Mouse (Mus musculus) MEL (cell line): ENCODE data around the gene Smco1. TPM values are rescaled to one million over a fixed set of nuclear protein-coding genes. Genes with fewer than 3 reads are reported as not detected.
"Not testable (repeated sequence)": the region's sequence is repeated elsewhere in the genome, so short reads cannot be mapped to it uniquely, and the experiment has no call there.

Source experiments
- DNase-seq: peaks from one replicate; pipeline ENCODE4 v3.0.0; 2011; ENCODE audit warnings: low read depth, low spot score
- H3K27ac ChIP-seq: 2 replicates; pipeline ENCODE4 v1.5.1; 2012; ENCODE audit warnings: low read depth, mild to moderate bottlenecking, control low read depth, low read length, moderate library complexity; ENCODE audit not compliant: control insufficient read depth
- H3K27me3 ChIP-seq, 2 experiments: fragments of 150-350 bp in 1 of 2; sonication (generic) in 1 of 2; 2 replicates each; pipeline ENCODE4 v1.6.1; 2012; ENCODE audit warnings: low read length in 2 of 2, mild to moderate bottlenecking in 2 of 2, improper control_type of control experiment in 1 of 2, moderate library complexity in 1 of 2; ENCODE audit not compliant: insufficient read depth in 2 of 2, control insufficient read depth in 1 of 2
- H3K36me3 ChIP-seq, 2 experiments: 2 replicates each; pipeline ENCODE4 v1.6.1; 2012 to 2014; ENCODE audit warnings: low read length in 2 of 2, improper control_type of control experiment in 1 of 2, inconsistent platforms in 1 of 2, mild to moderate bottlenecking in 1 of 2; ENCODE audit not compliant: insufficient read depth in 2 of 2, control insufficient read depth in 1 of 2
- H3K4me1 ChIP-seq, 2 experiments: fragments of 150-350 bp in 1 of 2; sonication (generic) in 1 of 2; 2 replicates each; pipeline ENCODE4 v1.6.1; 2012; ENCODE audit warnings: low read length in 2 of 2, improper control_type of control experiment in 1 of 2, mild to moderate bottlenecking in 1 of 2; ENCODE audit not compliant: insufficient read depth in 2 of 2, control insufficient read depth in 1 of 2
- H3K4me3 ChIP-seq, 2 experiments: fragments of 150-350 bp in 1 of 2; sonication (generic) in 1 of 2; 2 replicates each; pipeline ENCODE4 v1.5.1; 2012; ENCODE audit warnings: low read depth in 2 of 2, low read length in 2 of 2, mild to moderate bottlenecking in 2 of 2, moderate library complexity in 2 of 2, control low read depth in 1 of 2, improper control_type of control experiment in 1 of 2; ENCODE audit not compliant: control insufficient read depth in 1 of 2, insufficient read depth in 1 of 2
- H3K79me2 ChIP-seq: 2 replicates; pipeline ENCODE4 v1.6.1; 2012; ENCODE audit warnings: mild to moderate bottlenecking, low read length, moderate library complexity; ENCODE audit not compliant: control insufficient read depth, poor library complexity, insufficient read depth
- H3K9ac ChIP-seq: 2 replicates; pipeline ENCODE4 v1.6.1; 2012; ENCODE audit warnings: low read depth, mild to moderate bottlenecking, control low read depth, low read length, moderate library complexity; ENCODE audit not compliant: control insufficient read depth, poor library complexity, severe bottlenecking
- H3K9me3 ChIP-seq: fragments of 150-350 bp; sonication (generic); replicated peaks from 2 replicates; pipeline ENCODE4 v1.6.1; 2012; ENCODE audit warnings: mild to moderate bottlenecking, low read length, improper control_type of control experiment, moderate library complexity; ENCODE audit not compliant: insufficient read depth
- BHLHE40 ChIP-seq: IDR thresholded peaks from 2 replicates; pipeline ENCODE4 v1.6.1; 2012; ENCODE audit warnings: low read depth, mild to moderate bottlenecking, inconsistent platforms, low read length, improper control_type of control experiment, borderline replicate concordance
- CHD2 ChIP-seq: IDR thresholded peaks from 2 replicates; pipeline ENCODE4 v1.6.1; 2011; ENCODE audit warnings: low read length, improper control_type of control experiment
- EP300 ChIP-seq, 2 experiments: IDR thresholded peaks; 2 replicates each; pipeline ENCODE4 v1.6.1; 2011; ENCODE audit warnings: improper control_type of control experiment in 2 of 2, low read length in 2 of 2, low read depth in 1 of 2, mild to moderate bottlenecking in 1 of 2
- ETS1 ChIP-seq: IDR thresholded peaks from 2 replicates; pipeline ENCODE4 v1.6.1; 2012; ENCODE audit warnings: low read depth, mild to moderate bottlenecking, inconsistent platforms, low read length, improper control_type of control experiment, moderate library complexity
- GATA1 ChIP-seq: IDR thresholded peaks from 2 replicates; pipeline ENCODE4 v1.6.1; 2011; ENCODE audit warnings: low read depth, low read length, improper control_type of control experiment
- HCFC1 ChIP-seq: IDR thresholded peaks from 2 replicates; pipeline ENCODE4 v1.6.1; 2012; ENCODE audit warnings: low read depth, mild to moderate bottlenecking, inconsistent platforms, low read length, improper control_type of control experiment, moderate library complexity
- JUND ChIP-seq: IDR thresholded peaks from 2 replicates; pipeline ENCODE4 v1.6.1; 2011; ENCODE audit warnings: low read depth, mild to moderate bottlenecking, improper control_type of control experiment, low read length
- MAX ChIP-seq: IDR thresholded peaks from 2 replicates; pipeline ENCODE4 v1.6.1; 2011; ENCODE audit warnings: low read length, improper control_type of control experiment
- MAZ ChIP-seq: IDR thresholded peaks from 2 replicates; pipeline ENCODE4 v1.6.1; 2012; ENCODE audit warnings: low read depth, mild to moderate bottlenecking, inconsistent platforms, low read length, improper control_type of control experiment
- MXI1 ChIP-seq: IDR thresholded peaks from 2 replicates; pipeline ENCODE4 v1.6.1; 2011; ENCODE audit warnings: mild to moderate bottlenecking, low read depth, low read length, improper control_type of control experiment
- MYC ChIP-seq: IDR thresholded peaks from 2 replicates; pipeline ENCODE4 v1.6.1; 2011; ENCODE audit warnings: low read depth, mild to moderate bottlenecking, low read length, improper control_type of control experiment, moderate library complexity
- RCOR1 ChIP-seq: IDR thresholded peaks from 2 replicates; pipeline ENCODE4 v1.6.1; 2012; ENCODE audit warnings: low read depth, mild to moderate bottlenecking, inconsistent platforms, low read length, improper control_type of control experiment
- SIN3A ChIP-seq: IDR thresholded peaks from 2 replicates; pipeline ENCODE4 v1.6.1; 2012; ENCODE audit warnings: low read length, improper control_type of control experiment, inconsistent platforms
- TBP ChIP-seq: IDR thresholded peaks from 2 replicates; pipeline ENCODE4 v1.8.0; 2011; ENCODE audit warnings: low read depth, low read length, improper control_type of control experiment
- USF1 ChIP-seq: IDR thresholded peaks from 2 replicates; pipeline ENCODE4 v1.6.1; 2014; ENCODE audit warnings: low read depth, mild to moderate bottlenecking, inconsistent platforms, low read length, improper control_type of control experiment, moderate library complexity
- polyA plus RNA-seq, 2 experiments: library from polyadenylated mRNA; stranded (reverse) in 1 of 2; unstranded in 1 of 2; fragments of >175 nt in 1 of 2; fragments of >200 nt in 1 of 2; gene quantifications; 2 replicates each; pipeline versions ENCODE4 v1.2.1 to v1.2.4; 2012; ENCODE audit warnings: low replicate concordance in 2 of 2, low read depth in 1 of 2; ENCODE audit not compliant: insufficient read length in 2 of 2, insufficient read depth in 1 of 2, missing spikeins in 1 of 2
- total RNA-seq: library from RNA; depleted of rRNA; stranded (reverse); fragments of 300-350 nt; gene quantifications from 2 replicates; pipeline ENCODE4 v1.2.3, GENCODE M21; 2012

Gene Smco1
- total and polyA plus RNA-seq, 3 experiments, result not detected

DNA sequence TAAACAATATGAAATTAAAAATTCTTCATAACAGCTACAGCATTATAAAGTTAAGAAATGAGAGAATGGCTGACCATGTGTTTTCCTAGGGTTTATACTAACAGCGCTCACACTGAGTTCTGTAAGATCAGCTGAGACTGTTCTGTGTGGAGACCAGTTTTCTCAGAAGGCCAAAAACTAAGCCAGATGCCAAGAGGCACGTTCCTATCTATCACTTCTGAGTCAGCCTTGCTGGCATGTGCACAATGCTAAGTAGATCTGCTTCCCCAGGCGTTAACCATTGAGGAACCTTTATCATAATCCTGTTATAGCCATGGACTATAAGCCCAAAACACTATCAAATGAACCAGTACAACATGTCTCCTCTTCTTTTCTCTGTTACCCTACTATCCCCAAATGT is 39.2 kb upstream of the Smco1 start:
- H3K9ac ChIP-seq, H3K79me2 ChIP-seq, H3K4me1 ChIP-seq, H3K4me3 ChIP-seq, H3K27ac ChIP-seq, H3K9me3 ChIP-seq, H3K27me3 ChIP-seq, H3K36me3 ChIP-seq: not testable (repeated sequence)
- peak; percentile 59 for DNase-seq
- peak; percentile 48; the same call in 1 of the 2 replicates for TF ChIP-seq MXI1
- peak in 1 of 2 experiments; percentile 44; a peak in 2 of 4 replicates for TF ChIP-seq EP300 (IDR thresholded peaks at IDR 0.05; ENCODE audit: low read depth in 1 of 2, low read length in 2 of 2)
- TF ChIP-seq MAX, result peak; percentile 65; the same call in 1 of the 2 replicates
- TF ChIP-seq ETS1, result 0 out of 2 replicates have a peak, but pooled peaks have one; percentile 33
- TF ChIP-seq MYC, result 0 out of 2 replicates have a peak, but pooled peaks have one; percentile 32
- TF ChIP-seq GATA1, result peak; percentile 37; the same call in 1 of the 2 replicates
- peak; percentile 76 for TF ChIP-seq BHLHE40
- 0 out of 2 replicates have a peak, but pooled peaks have one; percentile 31 for TF ChIP-seq SIN3A
- TF ChIP-seq RCOR1, result peak; percentile 22; the same call in 1 of the 2 replicates

- peaks cover 3 to 5% of the 10 kb centered on the region in 2 experiments; a peak in 3 of 4 replicates for H3K36me3 ChIP-seq
- no peaks in the 10 kb centered on the region for H3K9me3 ChIP-seq
- H3K27me3 ChIP-seq, result no peaks in the 10 kb centered on the region
- no peak for DNase-seq
- no peak overlapping the region for H3K4me3 ChIP-seq
- no peak overlapping the region for H3K9ac ChIP-seq
- H3K79me2 ChIP-seq, result peaks cover 15% of the 10 kb centered on the region
- no peak for TF ChIP-seq CHD2
- no peak for TF ChIP-seq HCFC1
- no peak for TF ChIP-seq USF1
- no peak for TF ChIP-seq JUND
- no peak for TF ChIP-seq EP300 (IDR thresholded peaks at IDR 0.05; ENCODE audit: low read depth in 1 of 2, low read length in 2 of 2)
- no peak for TF ChIP-seq GATA1
- TF ChIP-seq TBP, result no peak
- TF ChIP-seq MAZ, result no peak
- no peaks in the 10 kb centered on the region for H3K4me1 ChIP-seq
- no peak overlapping the region for H3K27ac ChIP-seq
These were observed 33.2 kb upstream of the Smco1 start for GRCm38 (mm10) chr16:32237930-32238680.
